Mouse (Mus musculus) midbrain, postnatal 0 days (tissue): Measurements from ENCODE around the gene Gm8297. TPM values are rescaled to one million over a fixed set of nuclear protein-coding genes. Genes with fewer than 3 reads are reported as not detected.
"Not testable (repeated sequence)": the region's sequence is repeated elsewhere in the genome, so short reads cannot be mapped to it uniquely, and the experiment has no call there.

Source experiments
- ATAC-seq: fragments of 200-750 bp; cut with Nextera tagmentation; 2 replicates; pipeline ENCODE4 v1.8.0; 2017; ENCODE audit warnings: moderate number of reproducible peaks, mild to moderate bottlenecking, moderate TSS enrichment, moderate library complexity; ENCODE audit not compliant: low FRiP score
- DNase-seq: peaks from one replicate; pipeline ENCODE4 v3.0.0-alpha.2; 2015; ENCODE audit warnings: low spot score
- H3K27ac ChIP-seq: fragments of 300-500 bp; sonication (generic); 2 replicates; pipeline ENCODE4 v1.5.1; 2014; ENCODE audit warnings: low read depth, mild to moderate bottlenecking, low read length, mixed read lengths
- H3K27me3 ChIP-seq: fragments of 300-500 bp; sonication (generic); 2 replicates; pipeline ENCODE4 v1.6.1; 2014; ENCODE audit warnings: low read length, control low read depth, mixed read lengths; ENCODE audit not compliant: insufficient read depth
- H3K36me3 ChIP-seq: fragments of 300-500 bp; sonication (generic); 2 replicates; pipeline ENCODE4 v1.6.1; 2014; ENCODE audit warnings: low read length, control low read depth, mixed read lengths; ENCODE audit not compliant: insufficient read depth
- H3K4me1 ChIP-seq: fragments of 300-500 bp; sonication (generic); 2 replicates; pipeline ENCODE4 v1.6.1; 2014; ENCODE audit warnings: mild to moderate bottlenecking, control low read depth, antibody characterized with exemption, low read length, mixed read lengths; ENCODE audit not compliant: insufficient read depth
- H3K4me2 ChIP-seq: fragments of 300-500 bp; sonication (generic); 2 replicates; pipeline ENCODE4 v1.6.1; 2014; ENCODE audit warnings: low read depth, mild to moderate bottlenecking, low read length, mixed read lengths; ENCODE audit not compliant: poor library complexity, severe bottlenecking
- H3K4me3 ChIP-seq: fragments of 300-500 bp; sonication (generic); 2 replicates; pipeline ENCODE4 v1.5.1; 2014; ENCODE audit warnings: low read depth, mild to moderate bottlenecking, low read length, moderate library complexity
- H3K9ac ChIP-seq: fragments of 300-500 bp; sonication (generic); replicated peaks from 2 replicates; pipeline ENCODE4 v1.6.1; 2014; ENCODE audit warnings: mild to moderate bottlenecking, low read length, moderate library complexity, mixed read lengths; ENCODE audit not compliant: poor library complexity, severe bottlenecking
- H3K9me3 ChIP-seq: fragments of 300-500 bp; sonication (generic); 2 replicates; pipeline ENCODE4 v1.6.1; 2016; ENCODE audit warnings: low read length, control low read depth
- WGBS: fragments of 180-500 bp; shearing (Covaris S2); extraction: QIAGEN DNeasy Blood & Tissue Kit; methylation state at CpG from one replicate; pipeline ENCODE4 v1.1.7; 2014; 5-methylcytosine and 5-hydroxymethylcytosine counted together
- polyA plus RNA-seq: library from polyadenylated mRNA; unstranded; fragments of >200 nt; fragmentation: Nextera tagmentation; extraction: Ambion mirVana; gene quantifications from 2 replicates; pipeline ENCODE4 v1.2.1, GENCODE M21; 2015
- total RNA-seq: library from RNA; depleted of rRNA; stranded (reverse); fragments of >200 nt; gene quantifications from 2 replicates; pipeline ENCODE4 v1.2.3, GENCODE M21; 2014; rRNA removed

Gene Gm8297
- total RNA-seq (0.76 TPM in 1 of 2 replicates, not detected in the other), polyA plus RNA-seq (not detected in 2 replicates)

- not testable (repeated sequence) for H3K4me1 ChIP-seq, H3K9ac ChIP-seq, H3K4me2 ChIP-seq, H3K4me3 ChIP-seq, ATAC-seq, H3K27me3 ChIP-seq, DNase-seq, H3K9me3 ChIP-seq, H3K27ac ChIP-seq, H3K36me3 ChIP-seq
Observed at GRCm38 (mm10) chr14:4983635-4984034, at the start of gene Gm8297. Gm8297 (plus strand) TSS chr14:4983935.

- not testable (repeated sequence) for H3K4me1 ChIP-seq, H3K4me2 ChIP-seq, H3K27ac ChIP-seq, H3K9ac ChIP-seq, H3K36me3 ChIP-seq, H3K27me3 ChIP-seq, H3K9me3 ChIP-seq, ATAC-seq, H3K4me3 ChIP-seq, DNase-seq
- WGBS = no CpG with 5 or more reads among the region's 2 CpGs
Observed at GRCm38 (mm10) chr14:5015591-5015990, 31.9 kb downstream of the Gm8297 start, which contains the start of gene Gm3298. Gm3298 (plus strand) TSS chr14:5015891.

Other genes starting within 250 kb of the Gm8297 start
- not detected in 2 replicates for gene Gm9602, start 207.6 kb upstream of the Gm8297 start, total RNA-seq
- gene Gm9602, start 207.6 kb upstream of the Gm8297 start, polyA plus RNA-seq = not detected in 2 replicates
- not detected in 2 replicates for gene Gm3269, start 145.8 kb upstream of the Gm8297 start, total RNA-seq
- not detected in 2 replicates for gene Gm3269, start 145.8 kb upstream of the Gm8297 start, polyA plus RNA-seq
- gene Gm3264, start 128.4 kb upstream of the Gm8297 start, total RNA-seq = not detected in 2 replicates
- 3.2 and 4.1 TPM in 2 replicates for gene Gm3264, start 128.4 kb upstream of the Gm8297 start, polyA plus RNA-seq
- 0.24 TPM in 1 of 2 replicates, not detected in the other for gene Gm3278, start 91.5 kb upstream of the Gm8297 start, total RNA-seq
- gene Gm3278, start 91.5 kb upstream of the Gm8297 start, polyA plus RNA-seq = 0.30 TPM in 1 of 2 replicates, not detected in the other
- gene Gm3298, start 32.0 kb downstream of the Gm8297 start, total RNA-seq = 2.3 TPM in 1 of 2 replicates, not detected in the other
- 0.35 TPM in 1 of 2 replicates, not detected in the other for gene Gm3298, start 32.0 kb downstream of the Gm8297 start, polyA plus RNA-seq
- gene 4930555G01Rik, start 66.7 kb downstream of the Gm8297 start, total RNA-seq = not detected in 2 replicates
- not detected in 2 replicates for gene 4930555G01Rik, start 66.7 kb downstream of the Gm8297 start, polyA plus RNA-seq
- gene Gm8281, start 87.1 kb downstream of the Gm8297 start, total RNA-seq = 17.1 and 20.9 TPM in 2 replicates
- gene Gm8281, start 87.1 kb downstream of the Gm8297 start, polyA plus RNA-seq = 11.3 and 13.6 TPM in 2 replicates
- gene Gm8279, start 147.6 kb downstream of the Gm8297 start, total RNA-seq = not detected in 2 replicates
- gene Gm8279, start 147.6 kb downstream of the Gm8297 start, polyA plus RNA-seq = not detected in 2 replicates
- gene Gm3317, start 180.6 kb downstream of the Gm8297 start, total RNA-seq = not detected in 2 replicates
- not detected in 2 replicates for gene Gm3317, start 180.6 kb downstream of the Gm8297 start, polyA plus RNA-seq
- not detected in 2 replicates for gene Gm8271, start 201.9 kb downstream of the Gm8297 start, total RNA-seq
- not detected in 2 replicates for gene Gm8271, start 201.9 kb downstream of the Gm8297 start, polyA plus RNA-seq